Mouse (Mus musculus): Measurements from ENCODE around the gene Mxi1. TPM values are rescaled to one million over a fixed set of nuclear protein-coding genes. Genes with fewer than 3 reads are reported as not detected.

The Mxi1 gene
- polyA plus RNA-seq, 2 experiments: 25.8 to 40.1 TPM

DNA sequence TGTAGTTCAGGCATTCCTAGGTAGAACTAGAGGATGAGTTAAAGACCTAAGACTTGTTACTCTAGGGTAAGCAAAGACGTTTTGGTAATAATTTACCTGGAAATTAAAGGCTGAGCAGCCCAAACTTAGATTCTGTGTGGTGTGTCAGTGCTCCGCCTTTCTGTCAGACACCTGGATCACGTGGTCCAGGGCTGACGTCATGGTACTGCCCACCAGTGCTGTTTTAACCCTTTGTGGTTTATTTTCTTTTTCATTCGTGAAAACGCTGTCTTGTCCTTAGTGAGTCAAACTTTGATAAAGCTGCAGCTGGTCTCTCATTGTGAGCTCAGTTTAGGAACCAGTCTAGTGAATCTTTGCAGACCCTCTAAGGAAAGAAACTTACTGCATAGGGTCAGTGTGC is 30.1 kb downstream of the Mxi1 start:
- Histone ChIP-seq H3K4me2 (replicated peaks; ENCODE audit: low read depth, low read length, severe bottlenecking) (no peak overlapping the region), H3K9ac (ENCODE audit: low read depth, low read length, severe bottlenecking) (no peak overlapping the region), H3K4me3 (replicated peaks; ENCODE audit: low read length) (no peak overlapping the region), H3K36me3 (ENCODE audit: control insufficient read depth, insufficient read depth, low read length) (peaks cover 19% of the 10 kb centered on the region), H3K4me1 (ENCODE audit: control insufficient read depth, insufficient read depth, low read length) (peaks cover 13% of the 10 kb centered on the region), H3K27me3 (ENCODE audit: control insufficient read depth, insufficient read depth, low read length) (no peaks in the 10 kb centered on the region), H3K9me3 (ENCODE audit: control insufficient read depth, low read length) (0 out of 2 replicates have a peak, but pooled peaks cover 5% of the 10 kb centered on the region), H3K27ac (replicated peaks; ENCODE audit: low read depth, low read length) (no peak overlapping the region)
- no peak for TF ChIP-seq POLR2A (IDR thresholded peaks at IDR 0.05; ENCODE audit: borderline replicate concordance, extremely low read depth, insufficient read depth, insufficient read length)
- no peak for ATAC-seq (ENCODE audit: low FRiP score, low read depth)
- DNase-seq (ENCODE audit: low spot score): no peak
- WGBS: 21% methylated on average over 6 of the region's 6 CpGs

DNA sequence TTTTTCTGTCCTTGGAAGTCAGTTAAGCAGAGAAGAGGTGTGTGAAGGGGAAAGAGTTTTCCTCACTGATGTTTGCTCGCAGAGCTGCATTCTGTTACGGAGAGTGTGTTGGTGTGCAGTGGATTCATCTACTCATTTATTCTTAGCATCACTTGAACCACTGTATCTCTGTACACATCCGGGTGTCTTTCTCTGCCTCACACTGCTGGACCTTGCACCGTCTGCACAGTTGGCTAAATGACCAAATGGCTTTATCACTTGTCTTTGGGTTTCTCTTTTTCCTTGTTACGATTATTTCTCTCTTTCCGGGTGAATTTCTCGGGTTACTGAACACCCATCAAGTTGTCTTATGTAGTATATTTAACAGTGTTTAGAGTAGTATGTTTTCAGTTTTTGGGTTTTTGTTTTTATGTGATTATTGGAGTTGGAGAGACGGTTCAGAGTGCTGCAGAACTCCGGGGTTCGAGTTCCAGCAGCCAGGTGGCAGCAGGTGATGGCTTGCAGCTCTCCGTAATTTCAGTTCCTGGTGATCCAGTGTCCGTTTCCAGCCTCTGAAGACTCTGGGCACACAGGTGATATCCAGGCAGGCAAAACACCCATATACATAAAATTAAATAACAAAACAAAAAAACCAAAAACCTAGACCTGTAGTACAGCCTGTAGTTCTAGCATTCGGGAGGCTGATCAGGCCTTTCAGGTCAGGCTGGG is 33.0 kb downstream of the Mxi1 start:
- H3K27me3 ChIP-seq (ENCODE audit: control insufficient read depth, insufficient read depth, low read length): no peaks in the 10 kb centered on the region
- no peak overlapping the region for H3K9ac ChIP-seq (ENCODE audit: low read depth, low read length, severe bottlenecking)
- no peaks in the 10 kb centered on the region for H3K9me3 ChIP-seq (ENCODE audit: control insufficient read depth, low read length)
- 84% methylated on average over 13 of the region's 13 CpGs for WGBS
- no peak overlapping the region for H3K27ac ChIP-seq (replicated peaks; ENCODE audit: low read depth, low read length)
- DNase-seq (ENCODE audit: low spot score) (no peak), ATAC-seq (ENCODE audit: low FRiP score, low read depth) (no peak)
- no peak overlapping the region for H3K4me2 ChIP-seq (replicated peaks; ENCODE audit: low read depth, low read length, severe bottlenecking)
- H3K4me1 ChIP-seq (ENCODE audit: control insufficient read depth, insufficient read depth, low read length): peaks cover 19% of the 10 kb centered on the region
- H3K4me3 ChIP-seq (replicated peaks; ENCODE audit: low read length): no peak overlapping the region
- TF ChIP-seq POLR2A (IDR thresholded peaks at IDR 0.05; ENCODE audit: borderline replicate concordance, extremely low read depth, insufficient read depth, insufficient read length): no peak
- H3K36me3 ChIP-seq (ENCODE audit: control insufficient read depth, insufficient read depth, low read length): peaks cover 9% of the 10 kb centered on the region

DNA sequence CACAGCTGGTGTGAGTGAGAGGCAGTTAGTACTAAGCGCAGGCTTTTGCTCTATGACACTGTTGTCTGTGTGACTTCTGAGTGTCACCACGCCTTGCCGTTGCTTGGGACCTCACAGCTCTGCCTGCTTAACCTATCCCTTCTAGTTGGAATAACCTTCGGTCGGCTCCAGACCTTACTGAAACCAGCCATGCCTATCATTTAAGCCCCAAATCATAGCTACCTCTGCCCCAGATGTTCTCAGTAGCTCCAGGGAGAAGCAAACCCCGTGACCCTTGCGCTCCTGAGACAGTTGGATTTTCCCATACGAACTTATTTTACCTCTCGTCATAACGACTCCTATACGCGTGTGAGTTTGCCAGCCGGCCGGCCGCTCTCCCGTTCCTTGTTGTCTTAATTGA is 33.7 kb downstream of the Mxi1 start:
- Histone ChIP-seq H3K27ac (replicated peaks; ENCODE audit: low read depth, low read length) (no peak overlapping the region), H3K4me1 (ENCODE audit: control insufficient read depth, insufficient read depth, low read length) (peaks cover 19% of the 10 kb centered on the region), H3K9me3 (ENCODE audit: control insufficient read depth, low read length) (no peaks in the 10 kb centered on the region), H3K4me2 (replicated peaks; ENCODE audit: low read depth, low read length, severe bottlenecking) (no peak overlapping the region), H3K36me3 (ENCODE audit: control insufficient read depth, insufficient read depth, low read length) (peaks cover 4% of the 10 kb centered on the region), H3K27me3 (ENCODE audit: control insufficient read depth, insufficient read depth, low read length) (no peaks in the 10 kb centered on the region), H3K4me3 (replicated peaks; ENCODE audit: low read length) (no peak overlapping the region), H3K9ac (ENCODE audit: low read depth, low read length, severe bottlenecking) (no peak overlapping the region)
- no peak for TF ChIP-seq POLR2A (IDR thresholded peaks at IDR 0.05; ENCODE audit: borderline replicate concordance, extremely low read depth, insufficient read depth, insufficient read length)
- ATAC-seq (ENCODE audit: low FRiP score, low read depth) (no peak), DNase-seq (ENCODE audit: low spot score) (no peak)
- 59% methylated on average over 16 of the region's 16 CpGs for whole genome bisulfite sequencing

DNA sequence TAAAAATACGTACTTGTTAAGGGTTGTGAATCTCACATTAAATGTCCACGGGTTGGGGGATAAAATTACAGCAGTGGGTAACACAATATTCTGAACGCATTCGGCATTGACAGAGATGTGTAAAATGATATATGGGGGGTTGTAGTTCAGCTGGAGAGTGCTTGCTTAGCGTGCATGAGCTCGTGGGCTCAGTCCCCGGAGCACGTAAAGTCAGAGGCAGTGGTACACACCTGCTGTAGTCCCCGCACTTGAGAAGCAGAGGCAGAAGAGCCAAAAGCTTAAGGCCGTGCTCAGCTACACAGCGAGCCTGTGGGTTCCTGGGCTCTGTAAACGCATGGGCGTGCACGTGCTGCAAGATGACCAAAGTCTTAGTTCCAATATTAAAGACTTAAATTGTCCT is 35.4 kb downstream of the Mxi1 start:
- DNase-seq (ENCODE audit: low spot score) (no peak), ATAC-seq (ENCODE audit: low FRiP score, low read depth) (no peak)
- no peak overlapping the region for H3K4me2 ChIP-seq (replicated peaks; ENCODE audit: low read depth, low read length, severe bottlenecking)
- no peaks in the 10 kb centered on the region for H3K27me3 ChIP-seq (ENCODE audit: control insufficient read depth, insufficient read depth, low read length)
- TF ChIP-seq POLR2A (IDR thresholded peaks at IDR 0.05; ENCODE audit: borderline replicate concordance, extremely low read depth, insufficient read depth, insufficient read length): no peak
- H3K36me3 ChIP-seq (ENCODE audit: control insufficient read depth, insufficient read depth, low read length): peaks cover 4% of the 10 kb centered on the region
- H3K4me3 ChIP-seq (replicated peaks; ENCODE audit: low read length): no peak overlapping the region
- no peak overlapping the region for H3K27ac ChIP-seq (replicated peaks; ENCODE audit: low read depth, low read length)
- H3K4me1 ChIP-seq (ENCODE audit: control insufficient read depth, insufficient read depth, low read length): peaks cover 19% of the 10 kb centered on the region
- WGBS: 40% methylated on average over 14 of the region's 14 CpGs
- no peaks in the 10 kb centered on the region for H3K9me3 ChIP-seq (ENCODE audit: control insufficient read depth, low read length)
- H3K9ac ChIP-seq (ENCODE audit: low read depth, low read length, severe bottlenecking): no peak overlapping the region

DNA sequence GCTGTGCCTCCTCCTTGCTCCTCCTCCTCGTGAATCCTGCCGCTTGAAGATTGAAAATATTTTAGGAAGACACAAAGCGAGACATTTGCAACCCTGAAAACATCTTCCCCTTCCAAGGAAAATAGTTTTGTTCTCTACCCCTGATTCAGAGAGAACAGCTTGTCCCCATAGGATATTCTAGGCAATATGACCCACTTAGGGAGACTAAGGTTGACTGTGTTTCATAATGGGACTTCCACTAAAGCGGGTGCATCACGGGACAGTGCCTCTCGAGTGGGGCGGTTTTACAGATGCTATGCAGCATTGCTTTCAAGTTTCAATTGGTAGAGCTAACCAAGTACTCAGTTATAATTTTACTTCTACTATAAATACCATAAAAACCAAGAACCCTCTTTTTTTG is 43.5 kb downstream of the Mxi1 start:
- Histone ChIP-seq H3K27me3 (ENCODE audit: control insufficient read depth, insufficient read depth, low read length) (no peaks in the 10 kb centered on the region), H3K27ac (replicated peaks; ENCODE audit: low read depth, low read length) (no peak overlapping the region), H3K4me3 (replicated peaks; ENCODE audit: low read length) (no peak overlapping the region), H3K36me3 (ENCODE audit: control insufficient read depth, insufficient read depth, low read length) (peaks cover 9% of the 10 kb centered on the region), H3K4me1 (ENCODE audit: control insufficient read depth, insufficient read depth, low read length) (no peaks in the 10 kb centered on the region), H3K4me2 (replicated peaks; ENCODE audit: low read depth, low read length, severe bottlenecking) (no peak overlapping the region), H3K9me3 (ENCODE audit: control insufficient read depth, low read length) (no peaks in the 10 kb centered on the region), H3K9ac (ENCODE audit: low read depth, low read length, severe bottlenecking) (no peak overlapping the region)
- no peak for DNase-seq (ENCODE audit: low spot score)
- WGBS: 89% methylated on average over 7 of the region's 7 CpGs
- no peak for ATAC-seq (ENCODE audit: low FRiP score, low read depth)
- no peak for TF ChIP-seq POLR2A (IDR thresholded peaks at IDR 0.05; ENCODE audit: borderline replicate concordance, extremely low read depth, insufficient read depth, insufficient read length)
